Mouse (Mus musculus): Measurements from ENCODE around the gene Crtc3. TPM values are rescaled to one million over a fixed set of nuclear protein-coding genes. Genes with fewer than 3 reads are reported as not detected.

The Crtc3 gene
- total and polyA plus RNA-seq, 3 experiments, result 4.2 to 15.8 TPM; not detected in 1

DNA sequence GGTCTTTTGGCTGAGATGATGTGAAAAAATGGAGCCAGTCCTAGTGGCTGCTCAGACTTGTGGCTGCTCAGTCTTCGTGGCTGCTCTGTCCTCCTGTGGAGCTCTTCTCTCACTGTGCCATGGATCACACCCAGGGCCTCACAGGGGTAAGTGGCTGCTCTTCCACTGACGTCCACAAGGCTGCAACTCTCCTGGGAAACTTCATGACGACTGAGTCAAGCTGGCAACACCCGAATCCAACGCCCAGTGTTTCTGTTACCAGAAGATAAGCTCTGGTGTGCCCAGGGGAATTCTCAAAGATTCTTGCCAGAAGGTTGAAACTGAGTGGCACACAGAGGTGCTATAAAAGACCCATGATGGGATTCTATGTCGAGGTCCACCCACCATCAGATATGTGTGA lies 13.8 kb upstream of the Crtc3 start:
- H3K27ac ChIP-seq (ENCODE audit: control insufficient read depth, low read depth, low read length), result no peak overlapping the region
- DNase-seq (ENCODE audit: low read depth, low spot score), result peak; percentile 51

DNA sequence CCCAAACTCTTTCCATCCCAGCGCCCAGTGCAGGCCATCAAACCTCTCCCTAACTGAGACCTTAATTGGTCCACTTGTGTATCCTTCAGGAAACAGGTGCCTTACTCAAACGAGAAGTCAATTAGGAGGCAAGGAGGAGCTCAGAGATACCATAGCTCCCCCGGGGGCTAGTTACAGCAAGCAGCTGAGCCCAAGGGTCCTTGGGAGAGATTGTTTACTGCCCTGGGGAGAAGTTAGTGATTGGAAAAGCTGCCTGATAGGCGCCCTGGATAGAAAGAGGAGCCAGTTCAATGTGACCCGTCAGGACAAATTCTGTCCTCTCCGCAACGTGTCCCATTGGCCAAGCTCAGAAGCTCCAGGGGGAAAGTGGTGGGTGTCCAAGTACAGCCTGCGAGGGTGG lies 11.0 kb upstream of the Crtc3 start:
- Histone ChIP-seq H3K79me2 (ENCODE audit: control insufficient read depth, insufficient read depth, low read length, poor library complexity) (no peaks in the 10 kb centered on the region), H3K36me3 (ENCODE audit: control insufficient read depth in 1 of 2, insufficient read depth in 2 of 2, low read length in 2 of 2) (peaks cover 0 to 39% of the 10 kb centered on the region in 2 experiments; a peak in 2 of 4 replicates), H3K4me1 (ENCODE audit: control insufficient read depth in 1 of 2, insufficient read depth in 2 of 2, low read length in 2 of 2) (peaks cover 15 to 52% of the 10 kb centered on the region in 2 experiments), H3K4me3 (ENCODE audit: control insufficient read depth in 1 of 2, insufficient read depth in 1 of 2, low read depth in 2 of 2, low read length in 2 of 2) (no peak overlapping the region), H3K9me3 (replicated peaks; ENCODE audit: insufficient read depth, low read length) (no peaks in the 10 kb centered on the region), H3K27me3 (ENCODE audit: control insufficient read depth in 1 of 2, insufficient read depth in 2 of 2, low read length in 2 of 2) (no peaks in the 10 kb centered on the region), H3K9ac (ENCODE audit: control insufficient read depth, low read depth, low read length, poor library complexity, severe bottlenecking) (no peak overlapping the region), H3K27ac (ENCODE audit: control insufficient read depth, low read depth, low read length) (no peak overlapping the region)
- TF ChIP-seq MAX (IDR thresholded peaks at IDR 0.05; ENCODE audit: low read length) (no peak), GABPA (IDR thresholded peaks at IDR 0.05; ENCODE audit: low read depth, low read length) (no peak), MAFK (IDR thresholded peaks at IDR 0.05; ENCODE audit: borderline replicate concordance, low read depth, low read length) (no peak), USF2 (IDR thresholded peaks at IDR 0.05; ENCODE audit: borderline replicate concordance in 1 of 2, insufficient read depth in 1 of 2, low read depth in 1 of 2, low read length in 2 of 2) (no peak), CHD2 (IDR thresholded peaks at IDR 0.05; ENCODE audit: low read length) (no peak), MYC (IDR thresholded peaks at IDR 0.05; ENCODE audit: low read depth, low read length) (no peak), BHLHE40 (IDR thresholded peaks at IDR 0.05; ENCODE audit: borderline replicate concordance, low read depth, low read length) (no peak), UBTF (IDR thresholded peaks at IDR 0.05; ENCODE audit: borderline replicate concordance, insufficient read depth, low read depth, low read length) (no peak), MXI1 (IDR thresholded peaks at IDR 0.05; ENCODE audit: low read depth, low read length) (no peak)
- DNase-seq (ENCODE audit: low read depth, low spot score), result no peak

More for the DNA sequence above, 13.8 kb upstream of the Crtc3 start:
- H3K36me3 ChIP-seq (ENCODE audit: control insufficient read depth in 1 of 2, insufficient read depth in 2 of 2, low read length in 2 of 2), result peaks cover 0 to 29% of the 10 kb centered on the region in 2 experiments; a peak in 2 of 4 replicates
- TF ChIP-seq E2F4 (IDR thresholded peaks at IDR 0.05; ENCODE audit: borderline replicate concordance, low read depth, low read length) (no peak), TCF12 (IDR thresholded peaks at IDR 0.05; ENCODE audit: low read depth, low read length) (peak; percentile 18; the same call in 1 of the 2 replicates), EP300 (IDR thresholded peaks at IDR 0.05; ENCODE audit: low read depth in 1 of 2, low read length in 2 of 2) (peak; percentile 22 to 27; a peak in 2 of 4 replicates), TAL1 (IDR thresholded peaks at IDR 0.05; ENCODE audit: low read length) (peak; percentile 44), ETS1 (IDR thresholded peaks at IDR 0.05; ENCODE audit: low read depth, low read length) (no peak), MYC (IDR thresholded peaks at IDR 0.05; ENCODE audit: low read depth, low read length) (no peak), GATA1 (IDR thresholded peaks at IDR 0.05; ENCODE audit: low read depth, low read length) (peak; percentile 20; the same call in 1 of the 2 replicates), CTCF (IDR thresholded peaks at IDR 0.05 in 2 of 3, conservative IDR thresholded peaks at IDR 0.05 in 1 of 3; ENCODE audit: control insufficient read depth in 1 of 3, insufficient read depth in 1 of 3, low read depth in 2 of 3, low read length in 3 of 3, poor library complexity in 1 of 3, severe bottlenecking in 1 of 3) (peak in 1 of 3 experiments; percentile 18; a peak in 1 of 6 replicates), MXI1 (IDR thresholded peaks at IDR 0.05; ENCODE audit: low read depth, low read length) (no peak)
- H3K27me3 ChIP-seq (ENCODE audit: control insufficient read depth in 1 of 2, insufficient read depth in 2 of 2, low read length in 2 of 2), result no peaks in the 10 kb centered on the region
- H3K4me1 ChIP-seq (ENCODE audit: control insufficient read depth in 1 of 2, insufficient read depth in 2 of 2, low read length in 2 of 2), result peaks cover 9 to 31% of the 10 kb centered on the region in 2 experiments
- no peaks in the 10 kb centered on the region for H3K9me3 ChIP-seq (replicated peaks; ENCODE audit: insufficient read depth, low read length)
- no peaks in the 10 kb centered on the region for H3K79me2 ChIP-seq (ENCODE audit: control insufficient read depth, insufficient read depth, low read length, poor library complexity)
- no peak overlapping the region for H3K4me3 ChIP-seq (ENCODE audit: control insufficient read depth in 1 of 2, insufficient read depth in 1 of 2, low read depth in 2 of 2, low read length in 2 of 2)
- no peak overlapping the region for H3K9ac ChIP-seq (ENCODE audit: control insufficient read depth, low read depth, low read length, poor library complexity, severe bottlenecking)
